Mouse (Mus musculus): Measurements from ENCODE around the gene Ifitm7.
"Not testable (repeated sequence)": the region's sequence is repeated elsewhere in the genome, so short reads cannot be mapped to it uniquely, and the experiment has no call there.

DNA sequence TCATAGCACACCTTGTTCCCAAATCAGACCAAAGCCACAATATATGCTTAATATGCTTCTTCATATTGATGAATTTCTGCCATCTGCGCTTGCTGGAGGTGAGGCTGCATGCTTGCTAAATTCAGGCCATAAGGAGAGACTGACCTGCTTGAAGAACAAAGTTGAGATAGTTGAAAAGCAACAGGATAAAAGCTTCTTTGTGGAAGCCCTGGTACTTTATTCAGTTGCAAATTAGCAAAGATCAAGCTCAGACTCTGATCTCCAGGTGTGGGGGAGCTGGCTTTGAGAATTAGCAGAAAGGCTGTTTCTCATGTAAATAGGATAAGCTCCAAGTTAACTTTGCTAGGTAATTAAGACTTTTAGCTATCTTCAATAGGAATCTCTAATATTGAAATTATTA is 9.7 kb downstream of the Ifitm7 start:
- not testable (repeated sequence) for TF ChIP-seq POLR2A, CTCF (IDR thresholded peaks at IDR 0.05; ENCODE audit: insufficient read depth, low read depth, low read length)

Measured in olfactory bulb, adult 2 months (tissue).